Mouse (Mus musculus): ENCODE measurements at regions not wholly inside any gene's neighbourhood (a gene's known extent, or its start where the extent isn't known, plus 50 kb on each side); places are given as distances from the start of the nearest gene placed in this dataset.

DNA sequence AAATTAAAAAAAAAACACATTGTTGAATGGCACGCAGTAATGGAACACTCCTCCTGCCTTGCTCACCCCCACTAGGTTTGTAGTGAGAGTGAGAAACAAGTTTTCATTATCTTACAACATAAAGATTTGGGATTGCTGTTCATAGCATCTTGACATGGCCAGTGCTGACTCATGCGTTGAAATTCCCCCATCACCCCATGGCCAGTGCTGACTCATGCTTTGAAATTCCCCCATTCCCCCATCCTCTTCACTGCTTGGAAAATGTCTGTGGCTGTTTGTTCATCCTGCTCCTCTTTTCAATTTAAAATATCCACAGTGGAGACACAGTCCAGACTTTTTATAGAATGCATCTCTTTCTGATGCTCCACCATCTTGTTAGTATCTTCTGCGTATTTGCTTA lies 131.8 kb downstream of the Emx2 start:
- Histone ChIP-seq H3K4me2 (replicated peaks) (no peak overlapping the region), H3K27ac (no peak overlapping the region), H3K9me3 (no peaks in the 10 kb centered on the region), H3K36me3 (no peaks in the 10 kb centered on the region), H3K4me3 (replicated peaks) (no peak overlapping the region), H3K4me1 (replicated peaks) (peaks cover 3% of the 10 kb centered on the region; the same call in 1 of the 2 replicates), H3K27me3 (replicated peaks) (no peaks in the 10 kb centered on the region), H3K9ac (no peak overlapping the region)
- 91% methylated on average over 3 of the region's 3 CpGs for WGBS
- ATAC-seq: no peak

DNA sequence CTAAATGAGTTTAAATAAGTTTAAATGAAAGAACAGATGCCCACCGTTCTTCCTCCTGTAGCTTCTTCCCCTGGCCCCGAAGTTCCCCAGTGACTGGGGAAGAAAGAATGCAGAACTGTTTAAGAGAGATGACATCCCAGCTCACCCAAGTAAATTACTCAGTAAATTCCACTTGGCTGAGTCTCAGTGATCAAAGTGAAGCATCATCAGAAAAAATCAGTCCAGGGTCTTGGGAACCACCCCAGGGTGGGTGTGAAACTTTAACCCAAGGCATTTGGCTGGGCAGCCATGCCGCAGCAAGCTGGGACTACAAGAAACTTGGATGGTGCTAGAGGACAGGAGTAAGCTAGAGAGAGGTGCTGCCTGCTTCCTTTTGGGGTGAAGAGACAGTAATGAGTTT lies 133.9 kb downstream of the Emx2 start:
- Histone ChIP-seq H3K4me3 (replicated peaks) (no peak overlapping the region), H3K4me2 (replicated peaks) (no peak overlapping the region), H3K9me3 (no peaks in the 10 kb centered on the region), H3K27ac (no peak overlapping the region), H3K27me3 (replicated peaks) (no peaks in the 10 kb centered on the region), H3K4me1 (replicated peaks) (peaks cover 3% of the 10 kb centered on the region; the same call in 1 of the 2 replicates), H3K36me3 (no peaks in the 10 kb centered on the region), H3K9ac (no peak overlapping the region)
- 50% methylated on average over 3 of the region's 3 CpGs for WGBS
- no peak for ATAC-seq

DNA sequence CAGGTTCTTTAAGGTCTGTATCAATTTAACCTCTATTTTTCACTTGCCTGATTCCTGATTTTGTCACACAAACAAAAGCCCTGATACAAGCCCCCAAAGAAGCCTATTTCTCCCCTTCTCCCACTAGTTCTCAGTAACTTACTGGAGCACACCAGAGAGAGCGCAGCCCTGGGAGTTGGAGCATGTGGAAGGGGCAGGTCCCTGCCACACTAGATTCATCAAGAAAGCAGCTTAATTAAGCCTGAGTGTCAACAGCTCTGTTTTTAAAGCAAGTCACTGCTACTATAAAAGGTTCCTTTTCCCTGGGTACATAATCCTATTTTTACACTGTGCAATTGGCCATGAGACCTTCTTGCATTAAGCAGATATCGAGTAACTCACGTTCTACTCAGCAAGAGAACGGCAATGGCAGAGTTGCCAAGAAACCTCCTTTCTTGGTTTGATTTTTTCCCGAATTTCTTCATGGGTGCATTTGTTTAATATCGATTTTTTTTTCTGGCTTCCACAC lies 166.2 kb downstream of the Emx2 start:
- Histone ChIP-seq H3K9ac (no peak overlapping the region), H3K27me3 (replicated peaks) (no peaks in the 10 kb centered on the region), H3K27ac (no peak overlapping the region), H3K9me3 (no peaks in the 10 kb centered on the region), H3K4me1 (replicated peaks) (no peaks in the 10 kb centered on the region), H3K4me2 (replicated peaks) (no peak overlapping the region), H3K4me3 (replicated peaks) (no peak overlapping the region), H3K36me3 (no peaks in the 10 kb centered on the region)
- no peak for ATAC-seq
- 82% methylated on average over 6 of the region's 6 CpGs for WGBS

DNA sequence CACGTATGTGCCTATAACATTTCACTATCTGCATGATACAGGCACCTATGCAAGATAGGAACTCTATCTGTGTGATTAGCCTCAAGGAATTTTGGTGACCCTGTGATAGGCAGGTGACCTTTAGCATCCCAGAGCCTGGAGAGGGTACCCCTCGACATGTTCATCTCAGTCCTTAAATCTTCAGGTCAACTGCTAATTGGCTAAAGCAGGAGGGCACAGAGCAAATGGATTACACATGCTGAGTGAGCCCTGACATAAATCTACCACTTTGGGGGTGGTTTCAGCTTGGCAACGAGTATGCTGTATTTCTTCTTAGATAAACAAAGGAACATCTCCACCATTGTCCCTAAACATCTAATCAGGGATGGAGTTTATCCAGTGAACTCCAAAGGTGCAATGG lies 169.5 kb downstream of the Emx2 start:
- Histone ChIP-seq H3K27ac (no peak overlapping the region), H3K9ac (no peak overlapping the region), H3K4me1 (replicated peaks) (no peaks in the 10 kb centered on the region), H3K9me3 (no peaks in the 10 kb centered on the region), H3K36me3 (no peaks in the 10 kb centered on the region), H3K27me3 (replicated peaks) (no peaks in the 10 kb centered on the region), H3K4me2 (replicated peaks) (no peak overlapping the region), H3K4me3 (replicated peaks) (no peak overlapping the region)
- ATAC-seq: no peak
- 49% methylated on average over 3 of the region's 3 CpGs for WGBS

DNA sequence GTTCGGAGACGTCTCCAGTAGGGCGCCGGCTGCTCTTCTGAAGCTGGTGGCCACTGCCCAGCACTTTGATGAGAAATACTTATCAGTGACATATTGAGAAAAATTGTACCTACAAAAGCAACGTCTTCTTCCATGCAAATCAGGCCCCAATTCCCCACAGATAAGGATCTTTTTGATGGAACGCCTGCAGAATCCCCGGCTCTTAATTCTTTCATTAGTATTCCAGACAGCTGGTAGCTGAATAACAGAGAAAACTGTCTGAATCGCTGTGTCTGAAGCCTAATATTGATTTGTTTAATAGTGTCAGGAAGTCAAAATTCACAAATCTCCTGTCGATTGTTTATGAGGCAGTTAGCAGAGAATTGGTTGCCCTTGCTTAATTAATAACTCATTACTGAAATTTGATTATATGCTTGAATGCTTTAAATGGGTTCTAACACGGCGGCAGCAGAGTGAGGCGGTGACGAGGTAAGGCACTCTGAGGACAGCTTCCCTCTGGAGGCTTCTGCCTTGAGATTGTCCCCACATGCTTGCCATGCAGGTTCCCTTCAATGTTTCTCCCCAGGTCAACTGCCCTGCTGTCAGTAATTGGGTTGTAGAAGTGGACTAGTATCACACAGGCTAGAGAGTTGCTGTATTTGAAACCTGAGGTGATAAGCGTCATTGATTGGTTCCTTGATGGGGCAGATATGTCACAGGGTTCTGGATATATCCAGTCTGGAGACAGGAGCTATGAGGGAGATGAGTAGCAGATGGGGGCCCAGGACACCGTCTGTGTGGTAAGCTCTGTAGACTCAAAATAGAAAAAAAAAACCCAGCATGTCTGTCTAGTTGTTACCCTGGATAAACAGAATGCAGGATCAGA lies 170.4 kb downstream of the Emx2 start:
- 61% methylated on average over 15 of the region's 15 CpGs for WGBS

GRCm38 (mm10) chr19:59629161-59629445 lies 170.9 kb downstream of the Emx2 start:
- H3K36me3 ChIP-seq: no peaks in the 10 kb centered on the region

More for the DNA sequence above, 170.4 kb downstream of the Emx2 start:
- Histone ChIP-seq H3K36me3 (no peaks in the 10 kb centered on the region), H3K9me3 (no peaks in the 10 kb centered on the region), H3K4me1 (replicated peaks) (no peaks in the 10 kb centered on the region), H3K27ac (no peak overlapping the region), H3K4me3 (replicated peaks) (no peak overlapping the region), H3K9ac (no peak overlapping the region), H3K4me2 (replicated peaks) (no peak overlapping the region), H3K27me3 (replicated peaks) (no peaks in the 10 kb centered on the region)
- no peak for ATAC-seq

GRCm38 (mm10) chr19:59630095-59630494 lies 171.9 kb downstream of the Emx2 start:
- Histone ChIP-seq H3K36me3 (no peaks in the 10 kb centered on the region), H3K4me1 (replicated peaks) (no peaks in the 10 kb centered on the region), H3K4me2 (replicated peaks) (no peak overlapping the region), H3K4me3 (replicated peaks) (no peak overlapping the region), H3K9ac (no peak overlapping the region), H3K27me3 (replicated peaks) (no peaks in the 10 kb centered on the region), H3K27ac (no peak overlapping the region), H3K9me3 (no peaks in the 10 kb centered on the region)
- WGBS: 89% methylated on average over 8 of the region's 8 CpGs
- ATAC-seq: no peak

More at GRCm38 (mm10) chr19:59629161-59629445, 170.9 kb downstream of the Emx2 start:
- H3K27ac ChIP-seq: no peak overlapping the region
- H3K9ac ChIP-seq: no peak overlapping the region
- no peaks in the 10 kb centered on the region for H3K4me1 ChIP-seq (replicated peaks)
- WGBS: 73% methylated on average over 2 of the region's 2 CpGs
- H3K4me3 ChIP-seq (replicated peaks): no peak overlapping the region
- H3K27me3 ChIP-seq (replicated peaks): no peaks in the 10 kb centered on the region
- no peak for ATAC-seq
- H3K4me2 ChIP-seq (replicated peaks): no peak overlapping the region
- no peaks in the 10 kb centered on the region for H3K9me3 ChIP-seq

DNA sequence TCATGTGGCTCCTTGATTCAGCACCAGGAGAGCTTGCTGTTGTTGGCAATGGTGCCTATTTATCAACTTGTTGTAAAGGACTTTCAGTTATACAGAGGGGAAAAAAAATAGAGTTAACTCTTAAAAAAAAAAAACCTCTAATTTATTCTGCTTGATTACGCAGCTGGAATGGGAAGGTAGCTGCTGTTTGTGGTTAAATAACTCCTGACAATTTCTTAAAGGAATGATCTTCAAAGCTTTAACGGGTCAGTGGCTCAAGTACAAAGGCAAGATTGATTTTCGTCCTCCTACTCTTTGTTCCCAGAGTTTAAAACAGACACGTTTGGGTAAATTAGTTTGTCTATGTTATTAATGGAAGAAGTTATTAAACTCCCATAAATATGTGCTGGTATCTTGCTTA lies 172.5 kb downstream of the Emx2 start:
- H3K36me3 ChIP-seq: no peaks in the 10 kb centered on the region
- no peak overlapping the region for H3K4me2 ChIP-seq (replicated peaks)
- WGBS: 63% methylated on average over 4 of the region's 4 CpGs
- no peaks in the 10 kb centered on the region for H3K9me3 ChIP-seq
- no peaks in the 10 kb centered on the region for H3K27me3 ChIP-seq (replicated peaks)
- no peak overlapping the region for H3K9ac ChIP-seq
- no peaks in the 10 kb centered on the region for H3K4me1 ChIP-seq (replicated peaks)
- no peak overlapping the region for H3K4me3 ChIP-seq (replicated peaks)
- no peak for ATAC-seq
- H3K27ac ChIP-seq: no peak overlapping the region

GRCm38 (mm10) chr19:59631541-59631940 lies 173.4 kb downstream of the Emx2 start:
- H3K9ac ChIP-seq: no peak overlapping the region
- 87% methylated on average over 1 of the region's 1 CpGs for WGBS
- no peaks in the 10 kb centered on the region for H3K9me3 ChIP-seq
- H3K36me3 ChIP-seq: no peaks in the 10 kb centered on the region
- no peak overlapping the region for H3K4me2 ChIP-seq (replicated peaks)
- H3K27ac ChIP-seq: no peak overlapping the region
- no peaks in the 10 kb centered on the region for H3K27me3 ChIP-seq (replicated peaks)
- no peak overlapping the region for H3K4me3 ChIP-seq (replicated peaks)
- no peaks in the 10 kb centered on the region for H3K4me1 ChIP-seq (replicated peaks)
- ATAC-seq: no peak

DNA sequence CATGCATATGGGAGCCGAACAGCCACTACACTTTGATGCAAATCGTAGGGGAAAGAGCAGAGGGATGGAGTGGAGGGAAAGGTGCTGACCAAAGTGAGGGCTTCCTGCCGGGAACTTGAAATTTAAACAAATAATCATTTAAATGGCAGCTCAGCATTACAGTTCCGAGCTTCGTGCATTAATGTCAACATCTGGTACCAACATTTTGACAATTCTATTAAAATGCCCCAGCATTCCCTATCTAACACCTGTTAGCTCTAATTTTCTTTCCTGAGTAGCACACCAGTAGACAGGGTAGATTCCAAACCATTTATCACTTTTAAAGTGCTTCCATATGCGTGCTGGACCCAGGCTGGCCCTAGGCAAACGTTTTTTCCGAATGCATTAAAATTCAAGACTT lies 178.1 kb downstream of the Emx2 start:
- Histone ChIP-seq H3K9me3 (no peaks in the 10 kb centered on the region), H3K4me3 (replicated peaks) (no peak overlapping the region), H3K36me3 (no peaks in the 10 kb centered on the region), H3K4me2 (replicated peaks) (no peak overlapping the region), H3K27me3 (replicated peaks) (no peaks in the 10 kb centered on the region), H3K9ac (no peak overlapping the region), H3K27ac (no peak overlapping the region), H3K4me1 (replicated peaks) (no peaks in the 10 kb centered on the region)
- WGBS: 25% methylated on average over 8 of the region's 8 CpGs
- no peak for ATAC-seq

DNA sequence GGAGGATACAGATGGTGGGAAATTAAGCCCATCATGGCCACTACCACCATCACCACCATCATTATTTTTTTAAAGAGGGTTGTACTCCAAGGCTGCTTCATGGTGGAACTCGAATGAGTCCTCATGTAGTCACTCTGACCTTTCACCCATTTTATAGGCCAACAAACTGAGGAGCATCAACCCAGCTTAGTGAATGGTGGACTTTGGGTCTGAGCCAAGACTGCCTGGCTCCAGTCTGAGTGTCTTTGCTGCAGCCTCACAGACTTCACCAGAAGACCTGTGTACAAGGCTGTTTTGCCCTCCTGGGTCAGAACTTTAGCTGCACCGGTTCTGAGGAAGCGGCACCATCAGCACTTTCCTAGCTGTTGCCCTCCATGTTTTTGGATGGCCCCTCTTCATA lies 184.4 kb downstream of the Emx2 start:
- Histone ChIP-seq H3K36me3 (no peaks in the 10 kb centered on the region), H3K4me3 (replicated peaks) (no peak overlapping the region), H3K27ac (no peak overlapping the region), H3K4me1 (replicated peaks) (no peaks in the 10 kb centered on the region), H3K9me3 (no peaks in the 10 kb centered on the region), H3K9ac (no peak overlapping the region), H3K27me3 (replicated peaks) (no peaks in the 10 kb centered on the region), H3K4me2 (replicated peaks) (no peak overlapping the region)
- 82% methylated on average over 3 of the region's 3 CpGs for WGBS
- ATAC-seq: no peak

DNA sequence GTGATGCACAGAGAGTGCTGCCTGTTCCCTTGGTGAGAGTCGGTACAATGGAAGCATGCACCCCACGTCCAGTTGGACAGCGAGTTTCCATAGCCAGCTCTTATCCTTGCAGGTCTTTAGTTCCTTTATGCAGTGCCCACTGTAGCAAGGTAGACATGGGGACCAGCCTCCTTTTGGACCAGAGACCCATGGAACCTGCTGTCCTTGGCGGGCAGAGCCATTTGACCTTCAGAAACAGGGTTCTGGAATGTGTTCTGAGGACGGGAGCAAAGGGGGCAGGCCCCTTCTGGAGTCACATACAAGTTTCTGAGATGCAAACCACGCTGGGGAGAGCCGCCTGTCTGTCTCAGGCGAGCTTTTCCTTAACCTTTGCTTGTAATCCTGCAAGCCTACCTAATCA lies 188.1 kb downstream of the Emx2 start:
- no peak overlapping the region for H3K4me2 ChIP-seq (replicated peaks)
- WGBS: 80% methylated on average over 8 of the region's 8 CpGs
- H3K9ac ChIP-seq: no peak overlapping the region
- ATAC-seq: no peak
- H3K9me3 ChIP-seq: no peaks in the 10 kb centered on the region
- H3K27me3 ChIP-seq (replicated peaks): no peaks in the 10 kb centered on the region
- no peaks in the 10 kb centered on the region for H3K4me1 ChIP-seq (replicated peaks)
- H3K36me3 ChIP-seq: no peaks in the 10 kb centered on the region
- no peak overlapping the region for H3K4me3 ChIP-seq (replicated peaks)
- H3K27ac ChIP-seq: no peak overlapping the region

DNA sequence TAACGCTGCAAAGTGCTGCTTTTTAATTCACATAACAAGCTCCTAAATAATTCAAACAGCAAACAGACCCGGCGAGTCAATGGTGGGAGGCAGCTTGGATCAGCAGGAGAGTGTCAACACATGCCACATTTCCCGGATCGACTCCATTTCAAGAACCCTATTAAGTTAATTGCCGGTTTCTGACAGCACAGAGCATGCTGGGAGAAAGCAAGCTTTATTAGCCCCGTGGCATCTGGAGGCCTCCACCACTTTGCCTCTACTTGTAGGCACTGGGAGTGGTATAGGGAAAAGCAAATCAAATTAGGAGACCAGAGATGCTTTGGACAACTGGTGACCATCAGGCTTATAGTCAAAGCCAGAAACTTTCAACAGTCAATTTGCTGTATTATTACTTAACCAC lies 188.5 kb downstream of the Emx2 start:
- H3K9ac ChIP-seq: no peak overlapping the region
- no peak for ATAC-seq

More for the DNA sequence above, 188.5 kb downstream of the Emx2 start:
- Histone ChIP-seq H3K4me3 (replicated peaks) (no peak overlapping the region), H3K27me3 (replicated peaks) (no peaks in the 10 kb centered on the region), H3K4me1 (replicated peaks) (no peaks in the 10 kb centered on the region), H3K4me2 (replicated peaks) (no peak overlapping the region), H3K27ac (no peak overlapping the region), H3K9me3 (no peaks in the 10 kb centered on the region), H3K36me3 (no peaks in the 10 kb centered on the region)
- WGBS: 67% methylated on average over 7 of the region's 7 CpGs

Measured in intestine, embryonic 15.5 days (tissue).